Mouse (Mus musculus): Measurements from ENCODE around the gene Rbfox3. TPM values are rescaled to one million over a fixed set of nuclear protein-coding genes. Genes with fewer than 3 reads are reported as not detected.

Rbfox3 gene
- polyA plus RNA-seq, 1 experiment from 2014 or later: 11.7 TPM

GRCm38 (mm10) chr11:118863360-118863759 lies 48.0 kb downstream of the Rbfox3 start:
- Histone ChIP-seq H3K36me3 (no peaks in the 10 kb centered on the region), H3K4me1 (replicated peaks) (peaks cover 36% of the 10 kb centered on the region), H3K4me3 (no peak overlapping the region), H3K27me3 (ENCODE audit: insufficient read depth, poor library complexity, severe bottlenecking) (no peaks in the 10 kb centered on the region), H3K27ac (peak overlapping the region; percentile 69), H3K9me3 (no peaks in the 10 kb centered on the region)
- WGBS: 70% methylated on average over 3 of the region's 3 CpGs
- DNase-seq (ENCODE audit: low spot score): no peak

GRCm38 (mm10) chr11:118861801-118862431 lies 49.5 kb downstream of the Rbfox3 start:
- no peak overlapping the region for H3K4me3 ChIP-seq
- H3K27ac ChIP-seq: 0 out of 2 replicates have a peak overlapping the region, but pooled peaks have one; percentile 3
- H3K9me3 ChIP-seq: no peaks in the 10 kb centered on the region
- H3K27me3 ChIP-seq (ENCODE audit: insufficient read depth, poor library complexity, severe bottlenecking): no peaks in the 10 kb centered on the region
- DNase-seq (ENCODE audit: low spot score): no peak
- WGBS: 94% methylated on average over 15 of the region's 15 CpGs
- H3K4me1 ChIP-seq (replicated peaks): peaks cover 36% of the 10 kb centered on the region
- no peaks in the 10 kb centered on the region for H3K36me3 ChIP-seq

- no peaks in the 10 kb centered on the region for H3K36me3 ChIP-seq
- no peak overlapping the region for H3K27ac ChIP-seq
- no peak overlapping the region for H3K4me3 ChIP-seq
- peaks cover 36% of the 10 kb centered on the region for H3K4me1 ChIP-seq (replicated peaks)
- no peaks in the 10 kb centered on the region for H3K9me3 ChIP-seq
- no peak for DNase-seq (ENCODE audit: low spot score)
- 94% methylated on average over 6 of the region's 6 CpGs for WGBS
- no peaks in the 10 kb centered on the region for H3K27me3 ChIP-seq (ENCODE audit: insufficient read depth, poor library complexity, severe bottlenecking)
Observed at GRCm38 (mm10) chr11:118861246-118861645, 50.2 kb downstream of the Rbfox3 start.

- no peaks in the 10 kb centered on the region for H3K9me3 ChIP-seq
- H3K4me3 ChIP-seq: no peak overlapping the region
- no peaks in the 10 kb centered on the region for H3K36me3 ChIP-seq
- DNase-seq (ENCODE audit: low spot score): no peak
- WGBS: 91% methylated on average over 8 of the region's 8 CpGs
- peaks cover 36% of the 10 kb centered on the region for H3K4me1 ChIP-seq (replicated peaks)
- H3K27me3 ChIP-seq (ENCODE audit: insufficient read depth, poor library complexity, severe bottlenecking): no peaks in the 10 kb centered on the region
- H3K27ac ChIP-seq: no peak overlapping the region
Observed at GRCm38 (mm10) chr11:118860812-118861211, 50.6 kb downstream of the Rbfox3 start.

GRCm38 (mm10) chr11:118859839-118860238 lies 51.6 kb downstream of the Rbfox3 start:
- peaks cover 31% of the 10 kb centered on the region for H3K4me1 ChIP-seq (replicated peaks)
- 81% methylated on average over 5 of the region's 5 CpGs for WGBS
- H3K9me3 ChIP-seq: no peaks in the 10 kb centered on the region
- no peak overlapping the region for H3K4me3 ChIP-seq
- no peaks in the 10 kb centered on the region for H3K36me3 ChIP-seq
- DNase-seq (ENCODE audit: low spot score): no peak
- H3K27ac ChIP-seq: no peak overlapping the region
- H3K27me3 ChIP-seq (ENCODE audit: insufficient read depth, poor library complexity, severe bottlenecking): no peaks in the 10 kb centered on the region

GRCm38 (mm10) chr11:118858305-118858704 lies 53.1 kb downstream of the Rbfox3 start:
- H3K36me3 ChIP-seq: no peaks in the 10 kb centered on the region
- H3K27me3 ChIP-seq (ENCODE audit: insufficient read depth, poor library complexity, severe bottlenecking): no peaks in the 10 kb centered on the region
- no peak overlapping the region for H3K27ac ChIP-seq
- no peak overlapping the region for H3K4me3 ChIP-seq
- H3K4me1 ChIP-seq (replicated peaks): peaks cover 20% of the 10 kb centered on the region
- H3K9me3 ChIP-seq: no peaks in the 10 kb centered on the region
- no peak for DNase-seq (ENCODE audit: low spot score)
- 82% methylated on average over 11 of the region's 11 CpGs for WGBS

GRCm38 (mm10) chr11:118851391-118851790 lies 60.0 kb downstream of the Rbfox3 start:
- no peaks in the 10 kb centered on the region for H3K9me3 ChIP-seq
- no peak overlapping the region for H3K27ac ChIP-seq
- 80% methylated on average over 6 of the region's 6 CpGs for WGBS

GRCm38 (mm10) chr11:118847986-118848385 lies 63.4 kb downstream of the Rbfox3 start:
- Histone ChIP-seq H3K27ac (no peak overlapping the region), H3K27me3 (ENCODE audit: insufficient read depth, poor library complexity, severe bottlenecking) (no peaks in the 10 kb centered on the region), H3K36me3 (no peaks in the 10 kb centered on the region), H3K4me1 (replicated peaks) (peaks cover 23% of the 10 kb centered on the region), H3K4me3 (no peak overlapping the region), H3K9me3 (no peaks in the 10 kb centered on the region)
- DNase-seq (ENCODE audit: low spot score): no peak
- 90% methylated on average over 7 of the region's 7 CpGs for WGBS

More at GRCm38 (mm10) chr11:118851391-118851790, 60.0 kb downstream of the Rbfox3 start:
- Histone ChIP-seq H3K4me1 (replicated peaks) (peaks cover 19% of the 10 kb centered on the region), H3K36me3 (no peaks in the 10 kb centered on the region), H3K27me3 (ENCODE audit: insufficient read depth, poor library complexity, severe bottlenecking) (no peaks in the 10 kb centered on the region), H3K4me3 (no peak overlapping the region)
- no peak for DNase-seq (ENCODE audit: low spot score)

GRCm38 (mm10) chr11:118840992-118841391 lies 70.4 kb downstream of the Rbfox3 start:
- Histone ChIP-seq H3K4me1 (replicated peaks) (peaks cover 30% of the 10 kb centered on the region), H3K9me3 (no peaks in the 10 kb centered on the region), H3K27ac (no peak overlapping the region), H3K27me3 (ENCODE audit: insufficient read depth, poor library complexity, severe bottlenecking) (no peaks in the 10 kb centered on the region), H3K36me3 (no peaks in the 10 kb centered on the region), H3K4me3 (no peak overlapping the region)
- DNase-seq (ENCODE audit: low spot score): no peak
- WGBS: 81% methylated on average over 5 of the region's 5 CpGs

GRCm38 (mm10) chr11:118838167-118838566 lies 73.2 kb downstream of the Rbfox3 start:
- H3K9me3 ChIP-seq: no peaks in the 10 kb centered on the region
- DNase-seq (ENCODE audit: low spot score): no peak
- H3K27me3 ChIP-seq (ENCODE audit: insufficient read depth, poor library complexity, severe bottlenecking): no peaks in the 10 kb centered on the region
- H3K4me3 ChIP-seq: no peak overlapping the region
- H3K27ac ChIP-seq: peak overlapping the region; percentile 29; the same call in 1 of the 2 replicates
- H3K36me3 ChIP-seq: no peaks in the 10 kb centered on the region
- peaks cover 23% of the 10 kb centered on the region for H3K4me1 ChIP-seq (replicated peaks)
- 53% methylated on average over 4 of the region's 4 CpGs for WGBS

GRCm38 (mm10) chr11:118836889-118837288 lies 74.5 kb downstream of the Rbfox3 start:
- no peak overlapping the region for H3K4me3 ChIP-seq
- peaks cover 25% of the 10 kb centered on the region for H3K4me1 ChIP-seq (replicated peaks)
- peak overlapping the region; percentile 35; the same call in 1 of the 2 replicates for H3K27ac ChIP-seq
- DNase-seq (ENCODE audit: low spot score): no peak
- no peaks in the 10 kb centered on the region for H3K36me3 ChIP-seq
- no peaks in the 10 kb centered on the region for H3K27me3 ChIP-seq (ENCODE audit: insufficient read depth, poor library complexity, severe bottlenecking)
- WGBS: 76% methylated on average over 4 of the region's 4 CpGs
- H3K9me3 ChIP-seq: no peaks in the 10 kb centered on the region

GRCm38 (mm10) chr11:118832793-118833481 lies 78.5 kb downstream of the Rbfox3 start:
- peaks cover 16% of the 10 kb centered on the region for H3K4me1 ChIP-seq (replicated peaks)
- no peaks in the 10 kb centered on the region for H3K9me3 ChIP-seq
- no peaks in the 10 kb centered on the region for H3K36me3 ChIP-seq
- H3K27me3 ChIP-seq (ENCODE audit: insufficient read depth, poor library complexity, severe bottlenecking): no peaks in the 10 kb centered on the region
- DNase-seq (ENCODE audit: low spot score): no peak
- WGBS: 78% methylated on average over 10 of the region's 10 CpGs
- no peak overlapping the region for H3K4me3 ChIP-seq
- no peak overlapping the region for H3K27ac ChIP-seq

- Histone ChIP-seq H3K27me3 (ENCODE audit: insufficient read depth, poor library complexity, severe bottlenecking) (no peaks in the 10 kb centered on the region), H3K9me3 (no peaks in the 10 kb centered on the region), H3K36me3 (no peaks in the 10 kb centered on the region), H3K4me1 (replicated peaks) (peaks cover 10% of the 10 kb centered on the region), H3K27ac (no peak overlapping the region), H3K4me3 (no peak overlapping the region)
- WGBS: 68% methylated on average over 7 of the region's 7 CpGs
- no peak for DNase-seq (ENCODE audit: low spot score)
Observed at GRCm38 (mm10) chr11:118831730-118832129, 79.7 kb downstream of the Rbfox3 start.

All from hindbrain, embryonic 10.5 days (tissue).